In genomic region chr12:15814249-15815081, GRCm38 (mm10) we compare ENCODE assay signal across 8 mouse cellular contexts. TPM values are rescaled to one million over a fixed set of nuclear protein-coding genes. Genes with fewer than 3 reads are reported as not detected.
DNase-seq lines count a peak whose midpoint lies in the region; ATAC-seq and TF ChIP-seq lines count a peak whose summit lies in the region.

No protein-coding gene starts in this region.

- H3K4me1 ChIP-seq in cortical plate, adult 2 months (ENCODE audit: control insufficient read depth, insufficient read depth, low read length): peaks cover 11% of the 10 kb centered on the region
- H3K4me1 ChIP-seq in heart, embryonic 10.5 days: peaks cover 42% of the 10 kb centered on the region
- H3K4me1 ChIP-seq in kidney, embryonic 16.5 days (ENCODE audit: insufficient read depth, low read length): peaks cover 27% of the 10 kb centered on the region

- under 1% methylated on average over 32 of the region's 32 CpGs for WGBS in heart, embryonic 10.5 days
- under 1% methylated on average over 32 of the region's 32 CpGs for WGBS in kidney, embryonic 16.5 days

- H3K27ac ChIP-seq in cortical plate, adult 2 months (ENCODE audit: insufficient read depth, low read length): peak overlapping the region; percentile 81
- peak overlapping the region; percentile 95 for H3K27ac ChIP-seq in heart, embryonic 10.5 days
- H3K27ac ChIP-seq in kidney, embryonic 16.5 days (ENCODE audit: low read length): peak overlapping the region; percentile 96

- no peaks in the 10 kb centered on the region for H3K9me3 ChIP-seq in heart, embryonic 10.5 days
- H3K9me3 ChIP-seq in kidney, embryonic 16.5 days (ENCODE audit: low read length): no peaks in the 10 kb centered on the region

- H3K36me3 ChIP-seq in heart, embryonic 10.5 days: peaks cover 9% of the 10 kb centered on the region
- 0 out of 2 replicates have a peak, but pooled peaks cover 3% of the 10 kb centered on the region for H3K36me3 ChIP-seq in kidney, embryonic 16.5 days (ENCODE audit: insufficient read depth, low read length)

- peak; percentile 51 to 66 for DNase-seq in left cerebral cortex, adult 18-20 months (ENCODE audit: low spot score in 2 of 2)
- DNase-seq in left cerebral cortex, adult 11 months (ENCODE audit: low spot score): no peak
- peak; percentile 74 for DNase-seq in heart, embryonic 10.5 days (ENCODE audit: low spot score)
- peak; percentile 54 for DNase-seq in lung, postnatal 10 days
- DNase-seq in right cerebral cortex, postnatal 14 days: peak; percentile 29

- ATAC-seq in kidney, embryonic 16.5 days (ENCODE audit: low FRiP score, low TSS enrichment): no peak
- no peak for ATAC-seq in monocyte, adult 5-6 weeks (replicated peaks; ENCODE audit: insufficient number of reproducible peaks, low FRiP score, low TSS enrichment, poor library complexity, severe bottlenecking)

- no peaks in the 10 kb centered on the region for H3K27me3 ChIP-seq in heart, embryonic 10.5 days (ENCODE audit: insufficient read depth, poor library complexity, severe bottlenecking)
- H3K27me3 ChIP-seq in kidney, embryonic 16.5 days (ENCODE audit: insufficient read depth, low read length): no peaks in the 10 kb centered on the region

- peak overlapping the region; percentile 74 for H3K4me2 ChIP-seq in kidney, embryonic 16.5 days (replicated peaks; ENCODE audit: low read depth, low read length)

- no peak for TF ChIP-seq POLR2A in cortical plate, adult 2 months (IDR thresholded peaks at IDR 0.05; ENCODE audit: extremely low read depth, insufficient read depth, low read length)

- TF ChIP-seq CTCF in cortical plate, adult 2 months (IDR thresholded peaks at IDR 0.05; ENCODE audit: extremely low read depth, insufficient read depth, low read length): no peak

- H3K4me3 ChIP-seq in cortical plate, adult 2 months (ENCODE audit: insufficient read depth, low read length): peak overlapping the region; percentile 98
- peak overlapping the region; percentile 90 for H3K4me3 ChIP-seq in heart, embryonic 10.5 days
- peak overlapping the region; percentile 69 for H3K4me3 ChIP-seq in kidney, embryonic 16.5 days (ENCODE audit: low read length)

- peak overlapping the region; percentile 96 for H3K9ac ChIP-seq in kidney, embryonic 16.5 days (replicated peaks; ENCODE audit: low read length)

RNA-seq across cellular contexts. Expression of gene Trib2, which starts 2.3 kb away (rescaled TPM):
- total RNA-seq in left cerebral cortex, adult 18-20 months (2021): 10 to 100 TPM; 50.1 to 52.9 TPM
- polyA plus RNA-seq in cortical plate, adult 2 months (2012; rRNA removed): 24.6 and 27.4 TPM in 2 replicates
- polyA plus RNA-seq in heart, embryonic 10.5 days (2016; fragmentation: Nextera tagmentation; extraction: Ambion mirVana): 30.8 and 61.0 TPM in 2 replicates
- polyA plus RNA-seq in kidney, embryonic 16.5 days (2015; fragmentation: Nextera tagmentation; extraction: Ambion mirVana): 58.0 and 58.6 TPM in 2 replicates
- 4.4 to 12.6 TPM (median 5.5 TPM) in 3 replicates for total RNA-seq in monocyte, adult 5-6 weeks (2017)
